Mouse (Mus musculus): ENCODE results near the gene Edem2.
A peak's percentile ranks its signal among the peaks of the same experiment; 100 is the strongest.

Gene Edem2

DNA sequence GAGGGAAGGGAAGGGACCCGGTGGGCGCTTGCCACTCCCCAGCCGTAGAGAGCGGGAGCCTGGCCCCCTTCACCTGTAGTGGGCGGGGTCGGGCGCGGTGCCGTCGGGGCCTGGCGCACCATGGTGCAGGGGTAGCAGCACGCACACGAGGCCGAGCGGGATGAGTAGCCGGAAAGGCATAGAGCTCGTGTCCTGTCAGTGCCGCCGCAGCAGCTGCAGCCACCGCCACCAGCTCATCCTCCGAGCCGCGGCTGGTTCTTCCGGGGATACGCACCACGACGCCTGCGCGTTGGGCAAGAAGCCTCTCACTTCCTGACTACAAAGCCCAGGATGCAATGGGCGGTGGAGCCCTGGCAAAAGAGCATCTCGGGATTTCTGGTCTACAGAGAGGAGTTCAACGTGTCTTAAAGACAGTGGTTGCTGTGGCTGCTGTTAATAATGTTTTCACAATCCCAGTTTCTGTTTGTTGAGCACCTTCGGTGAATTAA lies at the start of gene Edem2:
Gene Edem2 (minus strand): TSS at position 318 of the 488 bp plus-strand sequence.
- DNase-seq (ENCODE audit: low spot score) = peak; percentile 93

DNA sequence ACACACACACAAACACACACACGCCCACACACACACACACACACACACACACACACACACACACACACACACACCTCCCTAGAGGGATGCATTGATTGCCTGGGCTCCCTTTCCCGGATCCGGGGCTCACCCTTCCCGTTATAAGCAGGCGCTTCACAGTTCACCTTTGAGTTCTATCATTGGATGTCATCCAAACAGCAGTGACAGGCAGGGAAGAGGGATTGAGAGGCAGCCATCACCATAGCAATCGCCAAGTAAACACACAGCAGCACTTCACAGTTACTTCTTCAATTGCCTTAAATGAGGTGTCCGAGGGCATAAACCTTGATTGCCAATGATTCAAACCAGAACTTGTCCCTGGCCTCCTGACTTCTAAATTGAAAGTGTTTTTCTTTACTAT lies 49.8 kb upstream of the Edem2 start:
- DNase-seq (ENCODE audit: low spot score) = no peak

DNA sequence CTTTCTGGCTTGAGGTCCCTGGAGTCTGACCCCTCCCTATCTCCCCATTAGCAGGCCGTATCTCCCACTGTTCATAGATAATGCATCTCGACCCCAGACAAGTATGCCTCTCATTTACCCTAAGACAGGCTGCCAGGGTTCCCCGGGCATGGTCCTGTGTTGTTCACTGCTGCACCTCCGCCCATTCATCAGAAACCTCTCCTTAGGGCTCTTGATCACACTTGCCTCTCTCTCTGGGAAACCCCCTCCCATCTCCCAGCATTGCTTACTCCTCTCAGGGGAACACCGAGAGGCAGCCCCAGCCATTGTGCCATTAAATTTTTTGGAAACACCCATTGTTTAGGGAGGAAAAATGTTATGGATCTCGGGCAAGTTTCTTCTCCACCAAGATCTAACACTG lies 48.7 kb upstream of the Edem2 start:
- no peak for DNase-seq (ENCODE audit: low spot score)

DNA sequence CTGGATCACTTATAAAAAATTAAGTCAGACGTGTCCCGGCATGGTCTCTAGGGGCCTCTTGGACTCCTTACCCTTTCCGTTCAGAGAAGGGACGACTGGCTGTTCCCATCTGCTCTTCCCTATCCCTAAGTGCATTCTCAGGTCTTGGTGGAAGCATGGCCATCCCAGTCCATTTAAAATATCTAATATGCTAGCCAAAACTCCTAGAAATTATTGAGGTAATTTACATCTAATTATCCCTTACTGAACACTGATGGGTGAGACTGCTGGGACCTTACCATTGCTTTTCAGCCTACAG lies 48.4 kb upstream of the Edem2 start:
- no peak for DNase-seq (ENCODE audit: low spot score)

DNA sequence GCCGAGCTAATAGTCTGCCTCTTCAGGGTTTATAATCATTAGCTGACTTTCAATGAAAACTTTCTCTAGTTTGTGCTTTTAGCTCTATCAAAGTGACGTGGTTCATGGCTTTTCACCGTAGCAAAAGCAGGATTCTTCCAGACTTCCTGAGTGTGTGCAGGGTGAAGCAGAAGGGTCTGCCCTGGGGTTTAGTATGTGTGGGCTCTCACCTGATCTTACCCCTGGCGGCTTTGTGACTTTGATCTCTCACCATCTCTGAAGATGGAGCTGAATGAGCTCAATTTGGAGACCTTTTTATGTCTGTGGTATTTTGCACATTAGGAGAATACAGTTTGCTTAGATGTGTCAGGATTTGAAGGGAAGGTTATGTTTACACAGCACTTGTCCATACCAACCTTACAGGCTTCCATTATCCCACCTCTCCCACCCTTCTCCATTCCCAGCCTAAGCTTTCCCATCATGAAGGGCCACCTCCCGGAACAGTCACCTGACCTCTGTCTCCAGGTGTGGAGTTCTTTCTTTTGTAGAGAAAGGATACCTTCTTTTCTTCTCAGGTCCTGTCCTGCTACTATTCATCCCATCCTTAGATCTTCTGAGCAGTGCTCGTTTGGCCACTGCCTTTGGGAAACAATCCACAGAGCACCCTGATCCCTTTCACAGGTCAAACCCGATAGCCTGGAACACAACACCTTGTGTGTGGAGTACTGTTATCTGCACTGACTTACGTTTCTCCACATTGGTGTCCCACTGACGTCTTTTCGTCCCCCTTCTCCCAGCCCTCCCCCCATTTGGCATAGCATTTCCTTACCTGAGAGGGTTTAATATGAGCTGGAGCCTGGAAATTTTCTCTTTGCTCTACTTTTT lies 47.8 kb upstream of the Edem2 start:
- DNase-seq (ENCODE audit: low spot score) = no peak

DNA sequence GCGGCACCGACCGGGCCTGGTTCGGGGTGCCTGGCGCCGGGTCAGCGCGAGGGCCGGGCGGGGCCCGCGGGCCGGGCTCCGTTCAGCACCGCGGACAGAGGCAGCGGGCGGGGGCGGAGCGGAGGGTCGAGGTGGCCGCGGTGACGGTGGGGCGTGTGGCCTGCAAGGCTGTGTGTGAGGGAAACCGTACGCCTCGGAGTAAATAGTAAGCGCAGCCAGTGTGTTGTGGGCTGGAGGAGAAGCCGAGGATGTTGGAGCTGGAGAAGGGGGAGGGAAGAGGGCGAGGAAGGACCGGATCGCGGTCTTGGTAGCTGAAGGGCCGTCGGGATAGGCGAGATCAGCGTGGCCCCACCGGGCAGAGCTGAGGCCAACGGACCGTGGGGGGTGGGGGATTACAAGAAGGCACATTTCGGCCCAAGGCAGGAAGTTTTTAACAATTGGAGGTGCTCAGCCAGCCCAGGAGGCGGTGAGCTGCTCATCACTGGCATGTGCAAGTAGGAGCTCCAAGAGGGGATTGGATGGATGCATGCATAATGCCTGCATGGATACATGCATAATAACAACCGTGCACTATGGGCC lies 46.5 kb upstream of the Edem2 start:
- no peak for DNase-seq (ENCODE audit: low spot score)

DNA sequence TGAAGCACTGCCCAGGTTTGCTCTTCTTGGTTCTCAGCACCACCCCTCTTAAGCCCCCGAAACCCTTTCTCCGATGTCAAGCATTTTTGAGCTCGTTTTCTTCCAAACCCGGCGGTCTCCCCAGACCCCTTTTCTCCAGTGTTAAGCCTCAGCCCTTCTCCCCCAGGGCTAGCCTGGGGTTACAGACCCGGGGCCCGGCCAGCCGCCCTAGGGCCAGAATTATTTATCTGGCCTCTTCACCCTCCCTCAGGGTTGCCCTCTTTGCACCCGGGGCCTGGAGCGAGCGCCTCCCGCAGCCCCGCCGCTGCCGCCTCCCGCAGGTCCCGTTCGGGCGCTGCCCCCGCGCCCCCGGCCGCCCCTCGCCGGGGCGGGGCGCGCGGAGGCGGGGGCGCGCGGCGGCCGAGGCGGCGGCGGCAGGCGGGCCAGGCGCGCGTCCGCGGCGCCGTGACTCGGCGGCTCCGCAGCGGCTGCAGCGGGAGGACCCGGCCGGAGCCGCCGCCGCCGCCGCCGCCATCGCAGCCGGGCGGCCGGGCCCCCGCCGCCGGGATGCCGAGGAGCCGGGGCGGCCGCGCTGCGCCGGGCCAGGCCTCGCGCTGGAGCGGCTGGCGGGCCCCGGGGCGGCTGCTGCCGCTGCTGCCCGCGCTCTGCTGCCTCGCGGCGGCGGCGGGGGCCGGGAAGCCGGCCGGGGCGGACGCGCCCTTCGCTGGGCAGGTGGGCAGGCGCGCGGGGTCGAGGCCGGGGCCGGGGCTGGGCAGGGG lies 45.8 kb upstream of the Edem2 start, which contains the start of gene Mmp24:
Gene Mmp24 (plus strand): TSS at position 416 of the 758 bp plus-strand sequence.
- DNase-seq (ENCODE audit: low spot score) = no peak

DNA sequence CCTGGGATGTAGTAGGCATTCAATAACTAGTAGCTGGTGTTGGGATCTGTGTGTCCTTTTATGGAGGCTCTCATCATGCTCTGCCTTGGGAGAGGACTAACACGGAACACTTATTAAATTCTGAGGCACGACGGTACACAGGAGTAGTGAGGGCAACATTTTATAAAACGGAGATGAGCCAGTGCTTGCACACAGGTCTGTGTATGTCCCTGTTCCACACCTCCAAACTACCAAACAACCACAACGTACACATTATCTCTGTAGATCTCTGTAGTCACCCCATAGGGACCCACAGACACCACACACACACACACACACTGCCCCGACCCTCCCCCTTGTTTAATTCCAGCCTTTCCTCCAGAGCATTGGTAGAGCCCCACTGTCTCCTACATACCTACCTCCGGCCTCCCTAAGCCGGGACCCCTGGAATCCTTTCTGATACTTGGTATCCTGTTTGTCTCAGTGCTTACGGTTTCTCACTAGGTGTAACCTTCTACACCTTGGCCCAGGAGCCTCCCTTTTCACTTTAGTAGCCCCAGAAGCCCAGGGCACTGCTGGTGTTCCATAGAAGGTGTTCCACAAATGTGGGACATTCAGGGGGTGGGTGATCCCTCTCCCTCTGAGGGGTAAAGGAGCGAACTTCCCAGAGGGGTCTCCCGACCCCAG lies 45.1 kb upstream of the Edem2 start:
- DNase-seq (ENCODE audit: low spot score) = no peak

DNA sequence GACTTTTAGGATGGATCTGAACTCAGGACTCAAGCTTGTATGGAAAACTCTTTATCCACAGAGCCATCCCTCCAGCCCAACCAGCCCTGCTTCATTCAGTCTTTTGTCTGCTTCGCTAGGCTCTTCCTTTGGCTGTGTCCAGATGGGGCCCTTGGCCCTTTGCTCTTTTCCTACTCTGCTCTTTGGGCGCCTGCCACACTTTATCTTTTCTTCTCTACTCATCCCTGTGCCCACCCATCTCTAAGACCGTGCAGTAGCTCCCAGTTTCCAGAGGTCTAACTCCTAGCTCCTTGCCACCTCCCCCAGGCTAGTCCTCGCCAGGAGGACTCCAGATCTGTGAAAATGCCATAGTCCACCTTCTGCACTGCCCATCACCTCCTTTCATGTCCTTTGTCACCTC lies 44.4 kb upstream of the Edem2 start:
- DNase-seq (ENCODE audit: low spot score) = no peak

DNA sequence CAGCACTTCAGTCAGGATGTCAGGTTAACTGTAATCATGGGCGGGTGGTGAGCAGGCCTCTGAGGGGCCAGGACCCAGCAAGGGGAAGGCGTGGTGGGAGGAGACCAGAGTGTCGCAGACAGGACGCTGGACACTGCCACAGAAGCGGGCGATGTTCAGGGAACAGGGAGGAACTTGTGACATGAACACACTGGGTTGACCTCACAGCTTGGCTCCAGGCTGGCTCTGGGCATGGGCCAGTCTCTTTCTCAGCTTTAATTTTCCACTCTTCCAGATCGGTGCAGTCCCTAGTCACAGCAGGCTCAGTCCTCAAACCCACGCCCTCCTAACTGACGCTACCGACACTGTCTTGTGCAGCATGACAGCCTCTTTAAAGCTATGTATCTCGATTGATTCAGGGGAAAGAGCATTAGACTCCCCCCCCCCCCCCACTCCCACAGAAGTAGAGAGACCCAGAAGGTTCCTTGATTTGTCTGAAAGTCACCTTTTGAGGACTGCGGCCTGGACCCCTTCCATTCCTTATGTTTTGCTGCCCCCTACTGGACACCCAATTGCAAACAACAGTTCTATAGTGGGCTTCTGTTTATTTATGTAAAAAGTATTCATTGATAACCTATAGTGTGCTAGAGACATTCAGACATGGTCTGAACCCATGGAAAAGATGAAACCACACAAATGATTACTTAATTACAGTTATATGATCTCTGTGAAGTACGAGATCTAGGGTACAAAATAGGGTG lies 35.6 kb upstream of the Edem2 start:
- peak; percentile 84 for DNase-seq (ENCODE audit: low spot score)

DNA sequence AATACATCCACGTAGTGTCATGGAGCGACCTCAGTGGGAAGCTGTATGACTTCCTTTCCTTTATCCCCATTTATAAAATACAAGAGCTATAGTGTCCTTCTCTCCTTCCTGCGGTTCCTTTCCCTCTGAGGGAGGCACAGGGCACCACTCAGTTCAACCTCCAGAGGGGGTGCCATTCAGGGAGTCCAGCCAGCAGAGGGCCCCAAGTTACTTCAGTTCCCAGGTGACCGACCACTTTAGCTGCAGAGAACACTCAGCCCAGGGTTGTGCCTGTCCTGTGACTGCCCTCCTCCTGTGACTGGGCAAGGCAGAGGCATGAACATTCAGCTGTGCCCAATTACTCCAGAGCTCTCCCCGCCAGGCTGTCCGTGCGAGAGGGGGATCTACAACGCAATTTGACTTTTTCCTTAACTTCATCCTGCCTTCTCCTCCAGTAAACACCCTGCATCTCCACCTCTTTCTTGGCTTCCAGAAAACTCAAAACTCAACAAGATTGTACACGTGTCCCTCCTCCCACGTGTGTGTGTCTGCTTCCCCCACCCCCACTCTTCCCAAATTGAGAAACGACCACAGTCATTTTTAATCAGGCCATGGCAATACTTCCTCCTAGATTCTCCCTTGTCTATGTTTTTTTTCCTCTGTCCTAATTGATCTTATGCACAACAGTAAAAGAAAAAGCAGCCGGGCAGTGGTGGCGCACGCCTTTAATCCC lies 27.7 kb upstream of the Edem2 start:
- no peak for DNase-seq (ENCODE audit: low spot score)

DNA sequence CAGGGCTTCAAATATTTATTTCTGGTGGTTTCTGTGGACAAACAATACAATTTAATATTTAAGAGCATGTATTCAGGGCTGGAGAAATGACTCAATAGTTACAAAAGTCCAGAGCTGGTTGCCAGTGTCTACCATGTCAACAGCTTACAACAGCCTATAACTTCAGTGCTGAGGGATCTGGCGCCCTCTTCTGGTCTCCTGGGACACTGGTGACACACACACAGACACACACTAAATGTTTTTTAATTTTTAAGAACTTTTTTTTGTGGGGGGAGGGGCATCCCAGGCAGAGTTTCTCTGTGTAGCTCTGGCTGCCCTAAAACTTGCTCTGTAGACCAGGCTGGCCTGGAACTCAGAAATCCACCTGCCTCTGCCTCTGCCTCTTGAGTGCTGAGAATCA lies 26.5 kb upstream of the Edem2 start:
- DNase-seq (ENCODE audit: low spot score) = peak; percentile 81

DNA sequence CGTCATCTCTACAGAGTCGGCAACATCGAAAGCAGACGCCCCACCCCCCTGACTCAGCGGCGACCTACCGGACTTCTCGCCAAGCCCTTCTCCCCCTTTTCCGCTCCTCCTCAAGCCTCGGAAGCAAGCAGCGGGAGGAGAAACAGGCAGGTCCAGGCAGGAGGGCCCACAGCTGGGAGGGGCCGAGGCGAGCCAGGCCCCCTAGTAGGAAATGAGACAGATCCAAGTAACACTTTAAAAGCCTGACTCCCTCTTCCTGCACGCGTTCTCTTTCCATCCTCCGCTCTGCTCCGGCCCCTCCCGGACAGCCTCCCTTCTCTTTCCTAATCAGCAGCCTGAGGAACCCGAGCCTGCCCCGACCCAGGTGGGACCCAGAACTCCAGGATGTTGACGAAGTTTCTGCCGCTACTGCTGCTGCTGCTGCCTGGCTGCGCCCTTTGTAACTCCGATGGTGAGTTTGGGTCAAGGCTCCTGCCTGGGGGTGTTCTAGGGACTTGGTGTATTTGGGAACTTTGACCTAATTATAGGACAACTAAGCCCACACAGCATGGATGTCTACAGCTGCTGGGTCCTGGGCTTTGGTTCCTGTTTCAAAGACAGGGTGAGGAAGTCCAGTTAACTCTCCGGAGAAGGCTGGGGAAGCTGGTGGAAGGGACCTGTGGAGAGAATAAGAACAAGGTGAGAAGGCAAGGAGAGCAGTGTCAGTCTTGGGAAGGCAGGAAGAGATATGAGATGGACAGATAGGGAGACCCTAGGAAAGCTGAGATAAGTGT lies 21.9 kb upstream of the Edem2 start, which contains the start of gene Procr:
Gene Procr (plus strand): TSS at position 104 of the 773 bp plus-strand sequence.
- DNase-seq (ENCODE audit: low spot score) = no peak

DNA sequence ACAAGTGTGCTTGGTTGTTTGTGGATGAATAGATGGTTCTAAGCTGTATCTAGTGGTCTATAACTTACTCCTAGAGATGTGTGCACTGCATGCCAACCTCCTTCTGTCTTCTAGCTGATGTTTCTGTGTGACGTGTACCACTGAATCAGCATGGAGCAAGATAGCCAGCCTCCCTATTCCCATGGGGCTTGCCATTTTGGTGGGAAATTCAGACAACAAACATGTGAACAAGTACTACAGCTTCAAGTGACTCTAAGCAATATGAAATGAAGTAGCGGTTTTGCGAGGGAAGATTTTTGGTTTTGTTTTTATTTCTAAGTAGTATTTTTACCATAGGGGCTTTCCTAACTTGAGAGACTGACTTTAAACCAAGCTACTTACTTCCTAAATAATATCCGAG lies 20.1 kb upstream of the Edem2 start:
- no peak for DNase-seq (ENCODE audit: low spot score)

DNA sequence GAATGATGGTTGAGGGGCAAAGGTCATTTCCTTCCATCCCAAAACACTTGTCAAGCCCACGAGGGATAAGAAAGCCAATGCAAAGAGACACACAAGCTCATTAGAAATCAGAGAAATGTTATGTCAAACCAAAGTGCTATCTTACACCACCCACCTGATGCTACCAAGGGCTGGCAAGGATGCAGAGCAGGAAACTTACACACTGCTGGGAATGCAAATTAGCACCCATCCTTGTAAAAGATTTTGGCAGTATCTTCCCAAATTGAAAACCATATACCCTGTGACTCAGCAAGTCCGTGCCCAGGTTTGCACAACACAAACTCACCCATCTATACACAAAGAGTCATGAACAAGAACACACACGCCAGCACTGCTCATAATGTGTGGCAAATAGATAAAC lies 16.2 kb upstream of the Edem2 start:
- DNase-seq (ENCODE audit: low spot score) = no peak

DNA sequence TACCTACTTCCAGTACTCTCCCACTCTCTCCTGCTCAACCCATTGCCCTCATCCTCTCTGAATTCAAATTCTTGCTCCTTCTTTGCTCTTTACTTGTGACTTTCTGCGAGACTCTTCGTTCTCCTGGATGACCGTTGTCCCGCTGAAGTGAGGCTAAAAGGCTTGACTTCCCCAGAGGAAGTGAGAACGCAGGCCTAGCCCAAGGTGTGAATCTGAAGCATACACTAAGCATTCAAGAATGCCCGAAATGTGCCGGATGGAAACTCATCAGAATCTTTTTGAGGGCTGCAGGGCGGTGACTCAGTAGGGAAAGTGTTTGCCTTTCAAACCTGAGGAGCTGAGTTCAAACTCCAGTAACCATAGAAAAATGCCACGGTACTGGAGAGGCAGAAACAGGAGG lies 14.1 kb upstream of the Edem2 start:
- DNase-seq (ENCODE audit: low spot score) = no peak

DNA sequence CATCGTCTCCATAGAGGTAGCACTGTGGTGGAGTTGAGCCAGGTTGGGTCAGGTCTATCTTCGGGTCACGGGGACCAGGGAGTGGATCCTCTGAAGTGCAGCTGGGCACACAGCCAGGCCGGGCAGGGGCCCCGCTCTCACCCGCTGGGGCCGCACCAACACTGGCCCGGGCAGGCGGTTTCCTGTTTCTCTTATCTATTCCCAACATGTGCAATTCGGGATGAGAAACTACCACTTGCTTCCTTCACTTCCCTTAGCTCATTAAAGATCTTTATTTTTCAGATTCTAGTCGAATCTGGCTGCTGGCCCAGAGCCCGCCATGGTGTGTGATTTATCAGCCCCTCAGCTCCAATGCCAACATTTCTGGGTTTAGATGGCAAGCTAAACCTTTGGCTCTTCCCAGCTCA lies 13.7 kb upstream of the Edem2 start:
- peak; percentile 46 for DNase-seq (ENCODE audit: low spot score)

DNA sequence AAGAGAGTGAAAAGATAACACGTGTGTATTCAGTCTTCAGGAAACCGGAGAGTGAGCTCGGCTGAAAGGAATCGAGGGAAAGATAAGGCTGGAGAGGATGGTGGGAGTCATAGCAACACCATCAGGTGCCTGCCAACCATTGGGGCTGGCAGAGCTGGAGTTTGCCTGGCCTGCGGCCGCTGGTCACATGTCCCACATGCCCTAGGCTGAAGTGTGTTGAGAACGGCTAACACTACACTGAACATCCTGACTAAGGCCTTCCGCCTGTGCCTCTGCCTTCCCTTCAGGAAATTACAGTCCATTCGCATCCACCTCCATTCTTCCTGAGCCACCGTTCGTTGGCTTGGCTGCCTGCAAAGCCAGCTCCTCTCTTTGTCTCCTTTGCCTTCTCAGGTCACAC lies 12.9 kb upstream of the Edem2 start:
- DNase-seq (ENCODE audit: low spot score) = no peak

DNA sequence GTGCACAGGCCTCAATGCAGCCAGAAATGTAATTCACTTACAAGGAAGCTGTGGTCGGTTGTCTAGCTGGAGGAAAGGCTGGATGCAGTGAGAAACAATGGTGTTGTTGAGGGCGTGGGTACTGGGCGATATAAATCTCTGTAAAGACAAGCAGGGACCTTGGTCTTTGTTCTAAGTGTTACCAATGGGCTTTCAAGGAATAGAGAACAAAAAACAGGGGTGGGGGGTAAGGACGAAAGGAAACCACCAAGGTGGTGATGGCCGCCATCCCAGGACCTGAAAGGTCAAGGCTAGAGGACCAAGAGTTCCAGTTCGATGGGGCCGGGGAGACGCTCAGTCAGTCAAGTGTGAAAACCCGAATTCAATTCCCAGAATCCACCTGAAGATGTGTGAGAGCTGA lies 8.5 kb upstream of the Edem2 start:
- DNase-seq (ENCODE audit: low spot score) = no peak

DNA sequence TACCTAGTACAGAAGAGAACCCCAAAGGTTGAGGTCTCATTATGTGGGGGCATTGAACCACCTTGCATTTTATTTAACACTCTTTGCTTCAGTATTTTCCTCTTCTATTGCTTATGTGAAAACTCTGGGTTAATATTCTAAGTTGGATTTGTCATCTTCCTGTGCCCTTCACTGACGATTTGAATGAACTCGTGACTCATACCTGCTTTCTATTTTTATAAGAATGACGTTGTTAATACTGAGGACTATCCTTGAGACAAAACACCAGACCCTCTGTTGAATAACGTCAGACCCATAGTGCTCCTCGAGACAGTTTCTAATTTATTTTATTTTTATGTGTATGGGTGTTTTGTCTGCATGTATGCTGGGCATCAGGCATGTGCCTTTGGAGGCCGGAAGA lies 7.7 kb upstream of the Edem2 start:
- no peak for DNase-seq (ENCODE audit: low spot score)
